Mouse (Mus musculus): ENCODE data around the gene Gmeb2.

- TF ChIP-seq POLR2A (IDR thresholded peaks at IDR 0.05; ENCODE audit: borderline replicate concordance, extremely low read depth, low read depth, low read length) (peak; percentile 56; the same call in 1 of the 2 replicates), CTCF (IDR thresholded peaks at IDR 0.05; ENCODE audit: insufficient read depth, low read length) (peak; percentile 33; the same call in 1 of the 2 replicates)
These were observed 68.2 kb downstream of the Gmeb2 start, which contains the start of gene Fndc11 for GRCm38 (mm10) chr2:181219538-181220216.
